Mouse (Mus musculus) urinary bladder, postnatal 4 days (tissue): ENCODE data around the gene Ly6g6d.

Source experiments
- DNase-seq, 2 experiments: peaks; one replicate each; pipeline ENCODE4 v3.0.0; 2021 to 2022; ENCODE audit warnings: low spot score in 2 of 2

The Ly6g6d gene

DNA sequence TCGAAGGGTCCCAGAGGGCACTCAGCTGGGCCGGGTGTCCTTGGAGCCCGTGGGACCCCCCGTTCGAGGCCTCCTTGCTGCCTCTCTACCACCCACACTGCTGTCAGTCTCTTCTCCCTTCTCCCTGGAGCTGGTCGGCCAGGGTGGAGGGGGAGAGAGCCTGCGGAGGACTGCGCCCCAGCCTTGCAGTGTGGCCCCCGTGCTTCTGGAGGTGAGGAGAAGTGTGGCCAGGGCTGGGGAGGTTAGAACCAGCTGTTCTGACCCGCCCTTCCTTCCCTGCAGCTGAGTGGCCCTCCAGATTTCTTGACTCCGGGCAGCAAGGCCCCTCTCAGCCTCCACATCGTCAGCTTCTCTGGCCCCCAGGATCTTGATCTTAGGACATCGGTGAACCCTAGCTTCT lies 53.6 kb downstream of the Ly6g6d start:
- DNase-seq: no peak

DNA sequence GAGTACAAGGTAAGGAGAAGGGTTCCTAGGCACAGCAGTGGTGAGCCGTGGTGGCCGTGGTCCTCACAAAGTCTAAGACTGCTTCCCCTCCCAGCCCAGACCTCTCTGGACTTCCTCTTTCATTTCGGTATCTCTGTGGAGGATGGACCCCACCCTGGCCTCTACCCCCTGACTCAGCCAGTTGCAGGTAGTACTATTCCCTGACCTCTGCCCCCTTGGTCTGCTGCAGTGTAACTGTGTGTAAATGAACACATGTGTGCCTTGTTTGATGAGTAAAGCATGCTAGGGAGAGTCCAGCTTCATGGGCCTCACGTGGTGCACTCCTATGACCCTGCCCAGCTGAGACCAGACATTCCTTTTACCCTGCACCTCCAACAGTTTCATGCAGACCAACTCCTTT lies 54.1 kb downstream of the Ly6g6d start:
- DNase-seq: no peak

DNA sequence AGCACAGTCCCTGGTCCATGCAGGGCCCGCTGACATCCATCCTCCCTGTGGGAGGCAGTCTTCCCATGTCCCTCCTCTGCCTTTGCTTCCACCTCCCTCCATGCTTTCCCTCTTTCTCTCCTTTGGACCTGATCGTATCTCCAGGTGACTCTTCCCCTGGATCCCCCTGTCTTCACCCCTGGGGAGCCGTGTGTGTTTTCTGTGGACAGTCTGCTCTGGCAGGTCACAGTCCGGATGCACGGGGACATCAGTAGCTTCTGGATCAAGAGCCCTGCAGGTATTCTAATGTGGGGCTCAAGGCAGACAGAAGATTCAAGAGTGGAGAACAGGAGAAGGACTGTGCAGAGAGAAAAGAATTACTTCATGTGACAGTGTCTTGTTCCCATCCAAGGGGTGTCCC lies 54.6 kb downstream of the Ly6g6d start:
- no peak for DNase-seq

DNA sequence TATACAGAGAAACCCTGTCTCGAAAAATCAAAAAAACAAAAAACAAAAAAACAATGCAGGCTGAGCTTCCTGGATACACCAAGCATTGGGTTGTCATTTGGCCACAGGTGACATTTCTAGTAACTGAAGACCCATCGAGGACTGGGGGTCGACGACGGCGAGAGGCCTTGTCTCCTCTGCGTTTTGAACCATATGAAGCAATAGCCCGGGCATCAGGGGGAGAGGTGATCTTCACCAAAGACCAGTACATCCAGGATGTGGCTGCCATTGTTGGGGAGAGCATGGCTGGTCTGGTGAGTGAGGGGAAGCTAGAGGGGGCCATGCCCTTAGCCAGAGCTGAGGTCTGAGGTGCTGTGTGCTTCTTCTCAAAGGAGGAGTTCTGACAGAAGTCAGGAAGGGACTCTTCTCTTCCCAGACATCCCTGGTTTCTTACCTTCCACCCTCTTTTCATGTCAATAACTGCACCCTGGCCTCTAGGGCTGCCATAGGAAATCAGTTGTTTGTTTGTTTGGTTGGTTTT lies 55.3 kb downstream of the Ly6g6d start:
- no peak for DNase-seq

DNA sequence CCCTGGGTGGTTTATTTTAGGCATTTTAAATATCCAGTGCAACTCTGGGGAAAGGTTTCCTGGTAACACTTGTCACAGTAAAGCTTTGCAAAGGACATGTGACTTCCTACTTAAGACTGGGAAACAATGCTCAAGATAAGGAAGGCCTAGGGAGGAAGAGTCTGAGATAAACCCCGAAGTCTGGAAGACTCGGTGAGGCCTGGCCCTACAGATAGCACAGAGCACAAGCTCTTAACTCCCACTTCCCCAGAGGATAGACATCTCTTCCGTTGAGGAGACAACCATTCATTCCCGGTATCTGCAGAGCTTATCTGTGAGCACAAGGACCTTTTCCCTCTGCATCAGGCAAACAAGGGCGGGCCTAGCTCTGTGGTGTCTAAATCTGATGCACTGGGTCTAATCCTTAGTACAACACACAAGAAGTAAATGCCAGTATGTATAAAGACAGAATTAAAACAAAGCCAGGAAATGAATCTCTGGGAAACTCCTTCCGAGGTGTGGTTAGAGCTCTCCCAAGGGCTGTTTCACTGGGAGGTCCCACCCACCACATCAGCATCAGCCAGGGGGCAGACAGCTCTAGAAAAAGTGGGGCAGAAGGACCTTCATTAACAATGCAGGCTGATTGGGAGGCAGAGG lies 55.9 kb downstream of the Ly6g6d start:
- DNase-seq: no peak
